Mouse (Mus musculus): Measurements from ENCODE around the gene Amph. TPM values are rescaled to one million over a fixed set of nuclear protein-coding genes. Genes with fewer than 3 reads are reported as not detected.
"Not testable (repeated sequence)": the region's sequence is repeated elsewhere in the genome, so short reads cannot be mapped to it uniquely, and the experiment has no call there.

Gene Amph
- total RNA-seq, 2 experiments from 2014 or later: 1.5 to 2.0 TPM

- no peak for DNase-seq
Measured at GRCm38 (mm10) chr13:19025906-19026305, 77.9 kb downstream of the Amph start.

GRCm38 (mm10) chr13:19026923-19027322 lies 78.9 kb downstream of the Amph start:
- no peak for DNase-seq

- DNase-seq: no peak
Measured at GRCm38 (mm10) chr13:19027766-19028350, 79.9 kb downstream of the Amph start.

DNA sequence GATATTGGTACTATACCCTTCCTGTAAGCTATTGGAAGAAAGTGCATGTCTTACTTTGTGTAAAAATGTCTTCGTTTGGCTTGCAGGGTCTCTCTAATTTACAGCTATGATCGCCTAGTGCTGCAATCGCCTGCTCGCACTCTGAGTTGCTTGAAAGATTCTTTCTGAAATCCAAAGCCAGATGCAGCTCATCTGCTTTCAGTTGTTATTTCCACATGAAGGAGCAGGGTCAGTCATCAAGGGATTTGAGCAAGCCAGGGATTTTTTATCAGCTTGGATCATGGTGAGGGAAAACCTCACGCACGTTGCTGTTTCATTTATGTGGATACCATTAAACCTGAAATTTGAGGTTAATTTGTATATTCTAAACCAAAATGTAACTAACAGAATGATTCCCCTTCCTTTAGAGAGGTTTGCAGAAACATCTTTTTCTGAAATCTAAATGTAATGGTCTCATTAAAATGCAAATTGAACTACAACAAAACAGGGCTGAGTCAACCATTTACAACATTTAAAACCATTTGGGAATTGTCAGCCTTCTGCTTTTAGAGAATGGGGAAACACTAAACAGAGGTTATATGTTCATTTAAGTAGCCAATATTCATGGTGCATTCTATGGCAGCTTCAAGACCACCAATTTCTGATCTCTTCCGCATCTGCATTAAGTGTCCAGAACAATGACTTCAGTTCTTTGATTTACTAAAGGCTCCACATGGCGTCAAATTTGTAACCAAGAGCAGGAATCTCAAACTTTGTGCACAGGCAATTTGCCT lies 84.1 kb downstream of the Amph start:
- no peak for DNase-seq

GRCm38 (mm10) chr13:19052090-19052489 lies 104.1 kb downstream of the Amph start:
- DNase-seq: no peak

GRCm38 (mm10) chr13:19054504-19054903 lies 106.5 kb downstream of the Amph start:
- DNase-seq: no peak

GRCm38 (mm10) chr13:19072261-19072660 lies 124.3 kb downstream of the Amph start:
- no peak for DNase-seq

DNA sequence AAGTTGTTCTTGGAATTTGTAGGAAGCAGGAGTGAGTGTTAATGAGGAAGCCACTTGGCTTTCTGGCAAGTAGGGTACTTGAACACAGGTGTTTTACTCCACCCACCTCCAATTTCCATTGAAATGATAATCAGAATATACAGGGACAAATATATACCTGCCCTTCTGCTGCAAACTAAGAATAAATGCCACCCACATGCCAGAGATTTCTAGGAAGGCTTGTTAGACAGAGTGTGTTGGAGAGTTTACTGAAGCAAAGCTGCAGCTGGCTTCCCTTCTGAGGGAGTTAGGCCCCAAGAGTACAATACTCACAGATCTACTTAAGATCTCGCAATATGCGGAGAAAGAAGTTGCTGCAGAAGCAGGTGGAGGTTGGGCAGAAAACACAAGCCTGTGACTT lies 129.4 kb downstream of the Amph start:
- no peak for DNase-seq

GRCm38 (mm10) chr13:19081932-19082331 lies 133.9 kb downstream of the Amph start:
- no peak for DNase-seq

DNA sequence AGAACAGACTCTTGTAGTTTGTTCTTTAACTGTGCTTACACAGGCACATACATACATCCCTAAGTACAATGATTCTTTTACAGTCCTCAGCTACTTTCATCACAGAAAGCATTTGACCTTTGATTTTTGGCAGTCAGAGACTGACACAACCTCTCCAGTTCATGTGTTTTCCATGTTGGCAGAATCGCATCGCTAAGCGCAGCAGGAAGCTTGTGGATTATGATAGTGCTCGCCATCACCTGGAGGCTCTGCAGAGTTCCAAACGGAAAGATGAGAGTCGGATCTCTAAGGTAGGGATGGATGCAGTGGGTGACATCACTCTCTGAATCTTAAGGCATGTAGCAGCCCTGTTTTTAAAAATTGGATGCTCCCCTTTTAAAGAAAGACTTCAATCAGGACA lies 146.6 kb downstream of the Amph start:
- DNase-seq: no peak

DNA sequence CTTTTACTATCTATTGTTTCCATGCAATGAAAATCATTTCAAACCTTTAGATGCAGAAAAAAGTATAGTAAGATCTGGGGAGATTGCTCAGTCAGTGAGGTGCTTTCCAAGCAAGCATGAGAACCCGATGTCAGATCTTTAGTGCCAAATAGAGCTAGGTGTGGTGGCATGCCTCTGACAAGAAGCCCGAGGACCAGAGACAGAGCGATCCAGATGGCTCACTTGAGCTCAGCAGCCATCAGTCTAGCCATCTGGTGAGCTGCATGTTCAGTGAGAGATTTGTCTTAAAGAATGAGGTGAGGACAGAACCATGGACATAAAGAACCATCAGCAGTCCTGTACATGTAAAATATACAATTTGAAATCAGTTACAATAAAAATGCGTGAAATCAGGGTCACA lies 149.1 kb downstream of the Amph start:
- DNase-seq: no peak

DNA sequence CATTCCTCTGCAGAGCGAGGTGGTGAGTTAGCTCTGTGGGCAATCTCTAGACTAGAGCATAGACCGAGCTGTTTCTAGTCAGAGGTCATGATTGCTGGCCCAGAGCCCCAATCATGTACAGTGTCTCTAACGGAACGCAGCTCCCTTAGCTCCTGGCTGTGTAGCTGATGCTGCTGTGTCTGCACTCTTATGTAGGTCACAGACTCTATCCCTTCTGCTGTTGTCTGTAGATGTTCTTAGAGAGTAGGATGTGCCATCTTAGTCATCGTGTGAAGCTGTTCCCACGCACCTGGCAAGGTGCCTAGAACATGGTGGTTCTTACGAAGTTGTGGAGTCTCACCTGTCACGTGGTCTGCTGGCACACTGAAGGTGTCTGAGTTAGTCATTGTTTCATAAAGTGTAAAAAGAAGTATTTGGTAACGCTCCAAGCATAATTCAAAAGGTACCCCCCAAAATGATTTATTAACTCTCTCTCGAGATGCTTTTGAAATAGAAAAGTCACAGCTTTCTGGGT lies 153.9 kb downstream of the Amph start:
- DNase-seq: no peak

GRCm38 (mm10) chr13:19106418-19106817 lies 158.4 kb downstream of the Amph start:
- DNase-seq: no peak

DNA sequence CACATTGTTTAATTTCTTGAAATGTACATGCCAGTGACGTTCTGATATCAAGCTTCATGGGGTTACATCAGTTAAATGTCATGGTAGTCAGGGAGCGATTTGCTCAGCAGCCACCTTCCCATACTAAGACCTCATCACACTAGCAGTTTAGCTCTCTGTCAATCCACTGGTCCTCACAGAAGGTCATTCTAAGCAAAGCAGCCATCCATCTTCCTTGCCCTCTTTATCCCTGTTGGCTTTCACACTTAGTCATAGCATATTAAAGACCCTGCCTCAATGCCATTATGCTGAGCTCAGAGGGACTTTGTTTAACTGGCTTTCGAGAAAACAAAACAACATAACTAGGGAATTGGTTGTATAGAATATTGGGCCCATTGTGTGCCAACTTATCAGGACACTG lies 161.3 kb downstream of the Amph start:
- DNase-seq: no peak

GRCm38 (mm10) chr13:19113034-19113922 lies 165.3 kb downstream of the Amph start:
- no peak for DNase-seq

- not testable (repeated sequence) for DNase-seq
Measured at GRCm38 (mm10) chr13:19114761-19115160, 166.8 kb downstream of the Amph start.

DNA sequence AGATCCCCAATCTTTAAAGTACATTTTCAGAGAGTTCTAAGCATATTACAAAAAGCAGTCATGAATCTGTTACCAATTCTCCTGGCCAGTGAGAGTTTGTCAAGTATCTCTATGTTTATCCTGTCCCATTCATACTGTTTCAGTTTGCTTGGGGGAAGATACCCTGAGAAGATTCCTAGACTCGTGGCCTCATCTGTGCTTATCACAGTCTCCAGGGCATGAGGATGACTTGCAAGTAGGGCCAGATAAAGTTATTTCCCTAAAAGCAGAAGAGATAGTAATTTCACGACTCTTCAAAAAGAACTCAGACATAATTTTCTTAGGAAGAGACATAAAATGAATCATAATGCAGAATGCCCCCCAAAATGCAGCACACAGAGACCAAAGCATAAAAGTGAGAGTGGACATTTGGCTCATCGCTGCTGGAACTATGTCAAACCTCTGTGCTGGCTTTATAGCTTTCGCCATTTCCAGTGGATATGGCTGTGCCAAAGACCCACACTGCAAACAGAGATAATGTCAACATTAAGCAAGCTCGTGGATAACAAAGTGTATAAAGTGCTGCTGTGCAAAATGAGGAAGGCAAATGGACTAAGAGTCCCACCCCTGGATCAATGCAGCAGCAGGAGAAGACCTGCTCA lies 179.0 kb downstream of the Amph start:
- DNase-seq: no peak

- DNase-seq: peak; percentile 10
Measured at GRCm38 (mm10) chr13:19133833-19134232, 185.8 kb downstream of the Amph start.

- DNase-seq: no peak
Measured at GRCm38 (mm10) chr13:19137212-19137611, 189.2 kb downstream of the Amph start.

DNA sequence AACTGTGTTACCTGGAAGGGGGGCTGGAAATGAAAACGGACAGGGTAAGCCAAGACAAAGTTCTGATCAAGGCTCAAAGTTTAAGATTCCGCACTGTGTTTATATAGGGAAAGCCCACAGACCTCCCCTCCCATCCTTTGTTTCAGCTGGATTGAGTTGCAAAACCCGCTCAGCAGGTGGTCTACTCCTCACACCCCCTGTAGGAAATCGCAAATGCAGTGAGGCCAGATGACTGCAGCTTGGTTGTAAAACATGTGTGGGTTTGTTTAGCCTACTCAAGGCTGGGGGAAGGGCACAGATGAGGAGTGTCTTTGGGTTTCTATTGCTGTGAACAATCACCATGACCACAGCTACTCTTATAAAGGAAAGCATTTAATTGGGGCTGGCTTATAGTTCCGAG lies 189.9 kb downstream of the Amph start:
- no peak for DNase-seq

- no peak for DNase-seq
Measured at GRCm38 (mm10) chr13:19138550-19138949, 190.5 kb downstream of the Amph start.

- no peak for DNase-seq
Measured at GRCm38 (mm10) chr13:19139104-19139503, 191.1 kb downstream of the Amph start.

Data from gastrocnemius, postnatal 10 days (tissue).